Mouse (Mus musculus): ENCODE results near the gene Iqgap3. TPM values are rescaled to one million over a fixed set of nuclear protein-coding genes. Genes with fewer than 3 reads are reported as not detected.

Gene Iqgap3
- polyA plus RNA-seq, 1 experiment, result 3.8 TPM

DNA sequence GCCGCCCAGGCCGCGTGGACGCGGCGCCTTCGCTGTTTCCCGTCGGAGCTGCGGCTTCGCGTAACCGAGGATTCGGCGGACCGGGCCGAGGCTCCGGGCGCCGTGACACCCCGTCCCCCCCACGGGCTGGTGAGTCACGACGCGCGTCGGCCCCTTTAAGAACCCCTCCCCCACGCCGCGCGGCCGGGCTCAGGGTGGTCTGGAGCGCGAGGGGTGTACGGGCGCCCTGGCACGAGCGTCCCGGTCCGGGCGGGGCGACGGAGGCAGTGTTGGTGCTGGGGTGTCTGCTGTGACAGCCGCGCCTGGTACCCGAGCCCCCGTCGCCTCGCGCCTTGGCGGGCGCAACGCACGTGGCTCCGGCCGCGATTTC lies 60.8 kb downstream of the Iqgap3 start:
- TF ChIP-seq POLR2A (IDR thresholded peaks at IDR 0.05; ENCODE audit: control insufficient read depth, low read depth, low read length) (no peak), CTCF (IDR thresholded peaks at IDR 0.05; ENCODE audit: control insufficient read depth, insufficient read depth, insufficient replicate concordance, low read depth, low read length) (no peak)
- Histone ChIP-seq H3K27ac (ENCODE audit: control insufficient read depth, insufficient read depth, low read depth, low read length) (peak overlapping the region; percentile 91), H3K36me3 (ENCODE audit: control insufficient read depth, insufficient read depth, low read length) (no peaks in the 10 kb centered on the region), H3K4me3 (ENCODE audit: control insufficient read depth, low read depth, low read length) (peak overlapping the region; percentile 86), H3K27me3 (ENCODE audit: control insufficient read depth, insufficient read depth, low read length) (no peaks in the 10 kb centered on the region), H3K4me1 (ENCODE audit: control insufficient read depth, insufficient read depth, low read length) (peaks cover 61% of the 10 kb centered on the region)

GRCm38 (mm10) chr3:88142916-88143771 lies 61.4 kb downstream of the Iqgap3 start:
- no peaks in the 10 kb centered on the region for H3K27me3 ChIP-seq (ENCODE audit: control insufficient read depth, insufficient read depth, low read length)
- TF ChIP-seq CTCF (IDR thresholded peaks at IDR 0.05; ENCODE audit: control insufficient read depth, insufficient read depth, insufficient replicate concordance, low read depth, low read length) (no peak), POLR2A (IDR thresholded peaks at IDR 0.05; ENCODE audit: control insufficient read depth, low read depth, low read length) (peak; percentile 43; the same call in 1 of the 2 replicates)
- peak overlapping the region; percentile 91 for H3K27ac ChIP-seq (ENCODE audit: control insufficient read depth, insufficient read depth, low read depth, low read length)
- peak overlapping the region; percentile 86 for H3K4me3 ChIP-seq (ENCODE audit: control insufficient read depth, low read depth, low read length)
- peaks cover 58% of the 10 kb centered on the region for H3K4me1 ChIP-seq (ENCODE audit: control insufficient read depth, insufficient read depth, low read length)
- H3K36me3 ChIP-seq (ENCODE audit: control insufficient read depth, insufficient read depth, low read length), result no peaks in the 10 kb centered on the region

DNA sequence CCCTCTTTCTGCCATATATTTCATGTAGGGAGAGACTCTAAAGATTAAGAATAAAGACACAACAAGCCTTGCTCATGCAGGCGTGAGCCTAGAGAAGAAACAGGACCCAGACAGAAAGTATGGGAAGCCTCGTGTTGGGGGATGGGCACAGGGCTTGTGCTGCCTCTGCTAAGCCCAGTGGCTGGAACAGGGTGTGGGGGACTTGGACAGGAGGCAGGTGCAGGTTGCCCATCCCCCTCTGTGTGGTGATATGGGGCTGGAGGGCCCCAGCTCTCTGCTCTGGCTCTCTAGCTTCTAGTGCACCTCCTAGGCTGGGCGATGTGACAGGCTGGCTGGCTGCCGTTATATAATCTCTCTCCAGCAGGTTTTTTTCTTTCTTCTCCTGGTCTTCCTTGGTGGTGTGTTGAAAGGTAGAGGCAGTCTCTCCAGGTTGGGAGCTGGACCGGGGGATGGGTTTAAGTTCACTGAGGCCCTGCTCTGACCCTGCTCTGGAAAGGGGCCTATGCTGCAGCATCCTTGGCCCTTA lies 62.3 kb downstream of the Iqgap3 start:
- Histone ChIP-seq H3K27me3 (ENCODE audit: control insufficient read depth, insufficient read depth, low read length) (no peaks in the 10 kb centered on the region), H3K27ac (ENCODE audit: control insufficient read depth, insufficient read depth, low read depth, low read length) (no peak overlapping the region), H3K4me1 (ENCODE audit: control insufficient read depth, insufficient read depth, low read length) (peaks cover 56% of the 10 kb centered on the region), H3K4me3 (ENCODE audit: control insufficient read depth, low read depth, low read length) (no peak overlapping the region; the same call in 1 of the 2 replicates), H3K36me3 (ENCODE audit: control insufficient read depth, insufficient read depth, low read length) (no peaks in the 10 kb centered on the region)
- TF ChIP-seq POLR2A (IDR thresholded peaks at IDR 0.05; ENCODE audit: control insufficient read depth, low read depth, low read length) (no peak), CTCF (IDR thresholded peaks at IDR 0.05; ENCODE audit: control insufficient read depth, insufficient read depth, insufficient replicate concordance, low read depth, low read length) (no peak)

- H3K27ac ChIP-seq (ENCODE audit: control insufficient read depth, insufficient read depth, low read depth, low read length), result no peak overlapping the region
- no peaks in the 10 kb centered on the region for H3K36me3 ChIP-seq (ENCODE audit: control insufficient read depth, insufficient read depth, low read length)
- H3K4me1 ChIP-seq (ENCODE audit: control insufficient read depth, insufficient read depth, low read length), result peaks cover 58% of the 10 kb centered on the region
- TF ChIP-seq POLR2A (IDR thresholded peaks at IDR 0.05; ENCODE audit: control insufficient read depth, low read depth, low read length), result no peak
- TF ChIP-seq CTCF (IDR thresholded peaks at IDR 0.05; ENCODE audit: control insufficient read depth, insufficient read depth, insufficient replicate concordance, low read depth, low read length), result no peak
- no peaks in the 10 kb centered on the region for H3K27me3 ChIP-seq (ENCODE audit: control insufficient read depth, insufficient read depth, low read length)
- H3K4me3 ChIP-seq (ENCODE audit: control insufficient read depth, low read depth, low read length), result no peak overlapping the region
These were observed 63.1 kb downstream of the Iqgap3 start for GRCm38 (mm10) chr3:88144648-88145410.

DNA sequence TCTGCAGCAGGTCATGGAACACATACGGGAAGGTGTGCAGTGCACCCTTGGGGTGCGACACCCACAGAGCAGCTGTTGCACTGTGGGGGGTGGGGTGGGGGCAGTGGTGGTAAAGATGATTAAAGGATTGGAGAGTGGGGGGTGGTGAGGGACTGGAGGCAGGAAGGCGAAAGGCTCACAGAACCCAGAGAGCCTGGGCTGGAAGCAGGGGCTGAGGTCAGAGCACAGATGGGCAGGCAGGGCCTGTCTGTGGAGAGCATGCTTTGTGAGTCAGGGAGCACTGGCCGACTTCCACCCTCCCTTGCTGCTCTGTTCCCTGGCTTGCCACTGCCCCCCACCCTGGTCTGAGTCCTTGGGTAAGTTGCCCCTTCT lies 63.6 kb downstream of the Iqgap3 start:
- Histone ChIP-seq H3K27me3 (ENCODE audit: control insufficient read depth, insufficient read depth, low read length) (no peaks in the 10 kb centered on the region), H3K4me1 (ENCODE audit: control insufficient read depth, insufficient read depth, low read length) (peaks cover 56% of the 10 kb centered on the region), H3K4me3 (ENCODE audit: control insufficient read depth, low read depth, low read length) (no peak overlapping the region), H3K36me3 (ENCODE audit: control insufficient read depth, insufficient read depth, low read length) (no peaks in the 10 kb centered on the region), H3K27ac (ENCODE audit: control insufficient read depth, insufficient read depth, low read depth, low read length) (peak overlapping the region; percentile 51; the same call in 1 of the 2 replicates)
- TF ChIP-seq POLR2A (IDR thresholded peaks at IDR 0.05; ENCODE audit: control insufficient read depth, low read depth, low read length), result no peak
- no peak for TF ChIP-seq CTCF (IDR thresholded peaks at IDR 0.05; ENCODE audit: control insufficient read depth, insufficient read depth, insufficient replicate concordance, low read depth, low read length)

- no peak for TF ChIP-seq CTCF (IDR thresholded peaks at IDR 0.05; ENCODE audit: control insufficient read depth, insufficient read depth, insufficient replicate concordance, low read depth, low read length)
- TF ChIP-seq POLR2A (IDR thresholded peaks at IDR 0.05; ENCODE audit: control insufficient read depth, low read depth, low read length), result no peak
- no peak overlapping the region for H3K4me3 ChIP-seq (ENCODE audit: control insufficient read depth, low read depth, low read length)
- peaks cover 52% of the 10 kb centered on the region for H3K4me1 ChIP-seq (ENCODE audit: control insufficient read depth, insufficient read depth, low read length)
- no peaks in the 10 kb centered on the region for H3K27me3 ChIP-seq (ENCODE audit: control insufficient read depth, insufficient read depth, low read length)
- no peaks in the 10 kb centered on the region for H3K36me3 ChIP-seq (ENCODE audit: control insufficient read depth, insufficient read depth, low read length)
- peak overlapping the region; percentile 51; the same call in 1 of the 2 replicates for H3K27ac ChIP-seq (ENCODE audit: control insufficient read depth, insufficient read depth, low read depth, low read length)
These were observed 64.2 kb downstream of the Iqgap3 start for GRCm38 (mm10) chr3:88145952-88146351.
